Mouse (Mus musculus) embryonic facial prominence, embryonic 11.5 days (tissue): ENCODE results near the gene Olfr1204. TPM values are rescaled to one million over a fixed set of nuclear protein-coding genes. Genes with fewer than 3 reads are reported as not detected.

Source experiments
- ATAC-seq: fragments of 200-750 bp; cut with Nextera tagmentation; replicated peaks from 2 replicates; pipeline ENCODE4 v1.8.0; 2017; ENCODE audit warnings: low read depth; ENCODE audit not compliant: insufficient number of reproducible peaks, low FRiP score, low TSS enrichment
- DNase-seq: peaks from one replicate; pipeline ENCODE4 v3.0.0-alpha.2; 2015; ENCODE audit warnings: low spot score
- H3K27ac ChIP-seq: fragments of 300-500 bp; sonication (generic); replicated peaks from 2 replicates; pipeline ENCODE4 v1.5.1; 2014; ENCODE audit warnings: mild to moderate bottlenecking, low read depth, low read length, control low read depth
- H3K27me3 ChIP-seq: fragments of 300-500 bp; sonication (generic); 2 replicates; pipeline ENCODE4 v1.6.1; 2014; ENCODE audit warnings: mild to moderate bottlenecking, low read length, moderate library complexity, mixed read lengths; ENCODE audit not compliant: control insufficient read depth, insufficient read depth
- H3K36me3 ChIP-seq: fragments of 300-500 bp; sonication (generic); replicated peaks from 2 replicates; pipeline ENCODE4 v1.6.1; 2014; ENCODE audit warnings: low read depth, mild to moderate bottlenecking, low read length, moderate library complexity, mixed read lengths; ENCODE audit not compliant: control insufficient read depth, insufficient read depth
- H3K4me1 ChIP-seq: fragments of 300-500 bp; sonication (generic); 2 replicates; pipeline ENCODE4 v1.6.1; 2014; ENCODE audit warnings: low read length, mixed read lengths; ENCODE audit not compliant: control insufficient read depth, insufficient read depth
- H3K4me2 ChIP-seq: fragments of 300-500 bp; sonication (generic); 2 replicates; pipeline ENCODE4 v1.6.1; 2014; ENCODE audit warnings: low read depth, mild to moderate bottlenecking, control low read depth, low read length, moderate library complexity
- H3K4me3 ChIP-seq: fragments of 300-500 bp; sonication (generic); 2 replicates; pipeline ENCODE4 v1.5.1; 2014; ENCODE audit warnings: low read depth, low read length, control low read depth
- H3K9ac ChIP-seq: fragments of 300-500 bp; sonication (generic); replicated peaks from 2 replicates; pipeline ENCODE4 v1.6.1; 2014; ENCODE audit warnings: mild to moderate bottlenecking, control low read depth, low read length
- H3K9me3 ChIP-seq: fragments of 300-500 bp; sonication (generic); replicated peaks from 2 replicates; pipeline ENCODE4 v1.6.1; 2016; ENCODE audit warnings: mild to moderate bottlenecking, low read length, inconsistent platforms, mixed read lengths; ENCODE audit not compliant: control insufficient read depth
- WGBS: fragments of 180-500 bp; shearing (Covaris S2); extraction: QIAGEN DNeasy Blood & Tissue Kit; methylation state at CpG from one replicate; pipeline ENCODE4 v1.1.7; 2014; 5-methylcytosine and 5-hydroxymethylcytosine counted together
- polyA plus RNA-seq: library from polyadenylated mRNA; unstranded; fragments of >200 nt; fragmentation: Nextera tagmentation; extraction: Ambion mirVana; gene quantifications from 2 replicates; pipeline ENCODE4 v1.2.1, GENCODE M21; 2014

The Olfr1204 gene
- not detected in 2 replicates for polyA plus RNA-seq

DNA sequence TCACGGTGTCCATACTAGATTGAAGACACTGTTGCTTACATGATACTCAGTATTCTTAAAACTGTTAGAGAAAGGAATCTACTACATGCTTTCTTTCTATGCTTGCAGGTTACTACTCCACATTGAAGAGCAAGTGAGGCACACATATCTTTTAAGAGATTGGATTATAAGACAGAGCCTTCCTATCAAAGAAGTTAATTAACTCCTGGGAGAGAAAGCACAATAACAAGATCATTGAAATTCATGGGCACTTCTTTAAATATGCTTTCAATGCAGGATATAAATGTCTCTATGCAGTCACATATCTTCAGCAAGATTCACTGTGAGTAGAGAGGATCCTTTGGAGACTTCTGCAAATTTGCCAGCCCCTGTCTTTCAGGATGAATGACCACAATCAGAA lies at the start of gene Olfr1204:
TSS of gene Olfr1204 (plus strand) at position 301 of the 400 bp plus-strand sequence.
- Histone ChIP-seq H3K36me3 (no peaks in the 10 kb centered on the region), H3K27me3 (no peaks in the 10 kb centered on the region), H3K4me2 (no peak within 1 kb of the TSS), H3K27ac (no peak within 1 kb of the TSS), H3K4me3 (no peak within 1 kb of the TSS), H3K9ac (no peak within 1 kb of the TSS), H3K4me1 (no peaks in the 10 kb centered on the region), H3K9me3 (no peaks in the 10 kb centered on the region)
- DNase-seq = no peak
- no peak for ATAC-seq
- WGBS = 94% methylated on average over 1 of the region's 1 CpGs

DNA sequence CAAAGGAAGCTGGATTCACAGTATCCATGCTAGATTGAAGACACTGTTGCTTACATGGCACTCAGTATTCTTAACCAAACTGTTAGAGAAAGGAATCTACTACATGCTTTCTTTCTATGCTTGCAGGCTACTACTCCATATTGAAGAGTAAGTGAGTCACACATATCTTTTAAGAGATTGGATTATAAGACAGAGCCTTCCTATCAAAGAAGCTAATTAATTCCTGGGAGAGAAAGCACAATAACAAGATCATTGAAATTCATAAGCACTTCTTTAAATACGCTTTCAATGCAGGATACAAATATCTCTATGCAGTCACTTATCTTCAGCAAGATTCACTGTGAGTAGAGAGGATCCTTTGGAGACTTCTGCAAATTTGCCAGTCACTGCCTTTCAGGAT lies 34.9 kb upstream of the Olfr1204 start, which contains the start of gene Olfr1202:
TSS of gene Olfr1202 (plus strand) at position 301 of the 400 bp plus-strand sequence.
- Histone ChIP-seq H3K9ac (no peak within 1 kb of the TSS), H3K27ac (no peak within 1 kb of the TSS), H3K27me3 (no peaks in the 10 kb centered on the region), H3K4me2 (no peak within 1 kb of the TSS), H3K36me3 (no peaks in the 10 kb centered on the region), H3K4me1 (no peaks in the 10 kb centered on the region), H3K9me3 (no peaks in the 10 kb centered on the region), H3K4me3 (no peak within 1 kb of the TSS)
- 84% methylated on average over 1 of the region's 1 CpGs for WGBS
- ATAC-seq (no peak), DNase-seq (no peak)

DNA sequence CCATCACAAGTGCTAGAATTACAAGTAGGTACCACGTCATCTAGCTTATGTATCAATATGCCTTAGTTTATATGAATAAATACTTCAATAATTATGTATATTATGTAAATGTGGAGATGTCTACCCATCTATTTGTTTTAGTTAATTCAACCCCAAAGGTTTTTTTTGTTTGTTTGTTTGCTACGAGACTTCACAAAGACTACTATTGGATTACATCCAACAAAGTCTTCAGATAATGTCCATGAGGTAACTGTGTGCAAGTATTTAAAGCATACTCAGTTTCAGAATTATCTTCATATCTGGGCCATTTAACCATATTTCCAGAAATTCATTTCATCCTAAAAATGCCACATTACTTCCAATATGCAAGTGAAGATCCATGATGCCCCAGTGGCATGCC lies 19.7 kb upstream of the Olfr1204 start, which contains the start of gene Olfr1205:
TSS of gene Olfr1205 (plus strand) at position 301 of the 400 bp plus-strand sequence.
- WGBS = 88% methylated on average over 2 of the region's 2 CpGs
- no peak within 1 kb of the TSS for H3K4me3 ChIP-seq
- no peaks in the 10 kb centered on the region for H3K36me3 ChIP-seq
- H3K9me3 ChIP-seq = no peaks in the 10 kb centered on the region
- no peak for ATAC-seq
- H3K27ac ChIP-seq = no peak within 1 kb of the TSS
- no peak for DNase-seq
- H3K9ac ChIP-seq = no peak within 1 kb of the TSS
- no peak within 1 kb of the TSS for H3K4me2 ChIP-seq
- H3K4me1 ChIP-seq = no peaks in the 10 kb centered on the region
- H3K27me3 ChIP-seq = no peaks in the 10 kb centered on the region

DNA sequence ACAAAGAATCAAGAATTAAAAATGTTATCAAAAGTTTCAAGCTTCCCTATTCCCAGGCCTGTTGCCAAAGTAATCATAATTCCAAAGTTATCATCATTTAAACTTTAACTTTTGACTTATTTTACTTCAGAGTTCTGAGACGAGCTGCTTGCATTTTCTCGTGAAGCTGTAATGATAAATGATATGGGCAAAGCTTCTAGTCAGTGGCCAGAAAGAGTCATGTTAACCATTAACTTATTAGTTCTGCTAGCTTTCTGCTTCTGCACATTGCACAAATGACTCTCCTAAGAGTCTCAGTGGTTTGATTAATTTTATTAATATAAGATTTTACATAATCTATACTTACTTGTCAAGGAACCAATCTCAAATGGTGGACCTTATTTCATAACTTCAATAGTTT lies 10.6 kb upstream of the Olfr1204 start:
- Histone ChIP-seq H3K36me3 (no peaks in the 10 kb centered on the region), H3K27me3 (no peaks in the 10 kb centered on the region), H3K4me1 (no peaks in the 10 kb centered on the region), H3K9ac (no peak overlapping the region), H3K4me3 (no peak overlapping the region), H3K9me3 (no peaks in the 10 kb centered on the region), H3K27ac (no peak overlapping the region), H3K4me2 (no peak overlapping the region)
- WGBS = 86% methylated on average over 2 of the region's 2 CpGs
- DNase-seq = no peak
- no peak for ATAC-seq

DNA sequence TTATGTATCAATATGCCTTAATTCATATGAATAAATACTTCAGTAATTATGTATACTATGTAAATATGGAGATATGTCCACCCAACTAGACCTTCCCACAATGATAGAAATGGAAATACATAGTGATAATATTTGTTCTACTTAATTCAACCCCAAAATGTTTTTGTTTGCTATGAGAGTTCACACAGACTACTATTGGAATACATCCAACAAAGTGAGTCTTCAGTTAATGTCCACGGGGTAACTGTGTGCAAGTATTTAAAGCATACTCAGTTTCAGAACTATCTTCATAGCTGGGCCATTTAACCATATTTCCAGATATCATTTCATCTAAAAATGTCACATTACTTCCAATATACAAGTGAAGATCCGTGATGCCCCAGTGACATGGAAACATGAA lies 13.8 kb downstream of the Olfr1204 start, which contains the start of gene Olfr1206:
TSS of gene Olfr1206 (plus strand) at position 301 of the 400 bp plus-strand sequence.
- DNase-seq (no peak), ATAC-seq (no peak)
- H3K27me3 ChIP-seq = no peaks in the 10 kb centered on the region
- no peak within 1 kb of the TSS for H3K9ac ChIP-seq
- no peaks in the 10 kb centered on the region for H3K36me3 ChIP-seq
- H3K9me3 ChIP-seq = no peaks in the 10 kb centered on the region
- H3K4me1 ChIP-seq = no peaks in the 10 kb centered on the region
- H3K4me3 ChIP-seq = no peak within 1 kb of the TSS
- 85% methylated on average over 2 of the region's 2 CpGs for WGBS
- no peak within 1 kb of the TSS for H3K27ac ChIP-seq
- no peak within 1 kb of the TSS for H3K4me2 ChIP-seq

DNA sequence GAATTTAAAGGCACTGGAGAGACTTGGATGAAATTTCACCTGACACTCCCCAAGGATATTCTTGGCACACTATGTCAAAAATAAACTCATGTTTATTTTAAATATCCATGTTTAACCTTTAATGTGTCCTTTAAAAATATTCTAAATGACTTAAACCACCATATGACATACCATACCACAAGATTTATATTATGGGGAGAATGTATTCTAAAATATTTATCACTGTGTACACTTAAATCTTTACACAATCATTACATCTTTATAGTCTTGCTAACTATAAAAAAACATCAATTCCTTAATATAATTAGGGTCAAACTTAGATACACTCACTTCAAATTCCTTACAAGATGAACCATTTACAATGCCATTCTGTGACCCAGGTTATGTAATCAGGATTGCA lies 53.1 kb downstream of the Olfr1204 start, which contains the start of gene Olfr1208:
TSS of gene Olfr1208 (minus strand) at position 101 of the 400 bp plus-strand sequence.
- Histone ChIP-seq H3K9ac (no peak within 1 kb of the TSS), H3K27ac (no peak within 1 kb of the TSS), H3K27me3 (no peaks in the 10 kb centered on the region), H3K4me2 (no peak within 1 kb of the TSS), H3K4me3 (no peak within 1 kb of the TSS), H3K36me3 (no peaks in the 10 kb centered on the region), H3K9me3 (no peaks in the 10 kb centered on the region), H3K4me1 (no peaks in the 10 kb centered on the region)
- ATAC-seq (no peak), DNase-seq (no peak)

Other genes with a start within 250 kb of the Olfr1204 start
- not detected in 2 replicates for gene Olfr1191-ps1, start 208.8 kb upstream of the Olfr1204 start, polyA plus RNA-seq
- gene Olfr1192-ps1, start 200.8 kb upstream of the Olfr1204 start, polyA plus RNA-seq = not detected in 2 replicates
- gene Olfr1193, start 173.7 kb upstream of the Olfr1204 start, polyA plus RNA-seq = not detected in 2 replicates
- gene Olfr1195, start 160.1 kb upstream of the Olfr1204 start, polyA plus RNA-seq = not detected in 2 replicates
- gene Olfr1196, start 144.7 kb upstream of the Olfr1204 start, polyA plus RNA-seq = not detected in 2 replicates
- gene Olfr1197, start 116.9 kb upstream of the Olfr1204 start, polyA plus RNA-seq = not detected in 2 replicates
- not detected in 2 replicates for gene Olfr1198, start 97.9 kb upstream of the Olfr1204 start, polyA plus RNA-seq
- gene Olfr1199, start 88.8 kb upstream of the Olfr1204 start, polyA plus RNA-seq = not detected in 2 replicates
- not detected in 2 replicates for gene Olfr1200, start 78.8 kb upstream of the Olfr1204 start, polyA plus RNA-seq
- gene Olfr1201, start 56.3 kb upstream of the Olfr1204 start, polyA plus RNA-seq = not detected in 2 replicates
- not detected in 2 replicates for gene Olfr1202, start 34.8 kb upstream of the Olfr1204 start, polyA plus RNA-seq
- not detected in 2 replicates for gene Olfr1205, start 19.6 kb upstream of the Olfr1204 start, polyA plus RNA-seq
- not detected in 2 replicates for gene Olfr1206, start 13.9 kb downstream of the Olfr1204 start, polyA plus RNA-seq
- gene Olfr1208, start 53.0 kb downstream of the Olfr1204 start, polyA plus RNA-seq = not detected in 2 replicates
- not detected in 2 replicates for gene Olfr1209, start 65.9 kb downstream of the Olfr1204 start, polyA plus RNA-seq
- not detected in 2 replicates for gene Olfr1211, start 88.8 kb downstream of the Olfr1204 start, polyA plus RNA-seq
- not detected in 2 replicates for gene Olfr1212, start 104.7 kb downstream of the Olfr1204 start, polyA plus RNA-seq
- gene Gm13762, start 131.0 kb downstream of the Olfr1204 start, polyA plus RNA-seq = not detected in 2 replicates
- not detected in 2 replicates for gene Olfr1214, start 143.4 kb downstream of the Olfr1204 start, polyA plus RNA-seq
- not detected in 2 replicates for gene Olfr1215, start 157.7 kb downstream of the Olfr1204 start, polyA plus RNA-seq
- not detected in 2 replicates for gene Olfr1216, start 169.0 kb downstream of the Olfr1204 start, polyA plus RNA-seq
- gene Olfr1217, start 182.8 kb downstream of the Olfr1204 start, polyA plus RNA-seq = not detected in 2 replicates
- not detected in 2 replicates for gene Olfr1218, start 211.9 kb downstream of the Olfr1204 start, polyA plus RNA-seq
- not detected in 2 replicates for gene Olfr1219, start 234.2 kb downstream of the Olfr1204 start, polyA plus RNA-seq